Mouse (Mus musculus) urinary bladder, adult 18-20 months (tissue): ENCODE measurements at regions not wholly inside any gene's neighbourhood (a gene's known extent, or its start where the extent isn't known, plus 50 kb on each side); places are given as distances from the start of the nearest gene placed in this dataset.

Experiments
- DNase-seq, 2 experiments: peaks; one replicate each; pipeline ENCODE4 v3.0.0; 2022; ENCODE audit warnings: low spot score in 2 of 2, mixed read lengths in 2 of 2

- no peak for DNase-seq
Measured at GRCm38 (mm10) chr3:60311178-60311577, 161.5 kb upstream of the Mbnl1 start.

- DNase-seq, result no peak
Measured at GRCm38 (mm10) chr3:60320213-60320936, 152.3 kb upstream of the Mbnl1 start.

GRCm38 (mm10) chr3:60323514-60323913 is 149.1 kb upstream of the Mbnl1 start:
- no peak for DNase-seq

GRCm38 (mm10) chr3:60324416-60324815 is 148.2 kb upstream of the Mbnl1 start:
- no peak for DNase-seq

GRCm38 (mm10) chr3:60324969-60325368 is 147.7 kb upstream of the Mbnl1 start:
- DNase-seq, result no peak

- DNase-seq, result no peak
Measured at GRCm38 (mm10) chr3:60332460-60332859, 140.2 kb upstream of the Mbnl1 start.

GRCm38 (mm10) chr3:60333669-60334068 is 139.0 kb upstream of the Mbnl1 start:
- DNase-seq, result no peak

- no peak for DNase-seq
Measured at GRCm38 (mm10) chr3:60334133-60334532, 138.5 kb upstream of the Mbnl1 start.

GRCm38 (mm10) chr3:60346390-60346789 is 126.2 kb upstream of the Mbnl1 start:
- DNase-seq, result peak in 1 of 2 experiments; percentile 43

GRCm38 (mm10) chr3:60347049-60347448 is 125.6 kb upstream of the Mbnl1 start:
- no peak for DNase-seq

- peak in 1 of 2 experiments; percentile 30 for DNase-seq
Measured at GRCm38 (mm10) chr3:60371176-60371965, 101.3 kb upstream of the Mbnl1 start.

GRCm38 (mm10) chr3:60373662-60374061 is 99.0 kb upstream of the Mbnl1 start:
- no peak for DNase-seq

GRCm38 (mm10) chr3:60388593-60388992 is 84.0 kb upstream of the Mbnl1 start:
- no peak for DNase-seq

- DNase-seq, result no peak
Measured at GRCm38 (mm10) chr3:60389032-60389431, 83.6 kb upstream of the Mbnl1 start.

GRCm38 (mm10) chr3:60395299-60395698 is 77.3 kb upstream of the Mbnl1 start:
- DNase-seq, result no peak

- DNase-seq, result no peak
Measured at GRCm38 (mm10) chr3:60396971-60397370, 75.7 kb upstream of the Mbnl1 start.

GRCm38 (mm10) chr3:60398796-60399195 is 73.8 kb upstream of the Mbnl1 start:
- DNase-seq, result no peak

GRCm38 (mm10) chr3:60402251-60402830 is 70.3 kb upstream of the Mbnl1 start:
- DNase-seq, result no peak

- no peak for DNase-seq
Measured at GRCm38 (mm10) chr3:60407426-60407825, 65.2 kb upstream of the Mbnl1 start.

- DNase-seq, result no peak
Measured at GRCm38 (mm10) chr3:60407906-60408305, 64.7 kb upstream of the Mbnl1 start.

- peak; percentile 16 to 34 for DNase-seq
Measured at GRCm38 (mm10) chr3:60408553-60409282, 63.9 kb upstream of the Mbnl1 start.

- DNase-seq, result no peak
Measured at GRCm38 (mm10) chr3:60409283-60409633, 63.4 kb upstream of the Mbnl1 start.
